Mouse (Mus musculus) stomach, postnatal 0 days (tissue): Measurements from ENCODE around the gene Zfp346.

Source experiments
- CTCF ChIP-seq: IDR thresholded peaks from 2 replicates; pipeline ENCODE4 v1.5.1; 2016; ENCODE audit warnings: antibody characterized with exemption, low read depth, mild to moderate bottlenecking, moderate library complexity
- EP300 ChIP-seq: optimal IDR thresholded peaks from 2 replicates; pipeline ENCODE3; 2016; ENCODE audit warnings: antibody characterized with exemption

DNA sequence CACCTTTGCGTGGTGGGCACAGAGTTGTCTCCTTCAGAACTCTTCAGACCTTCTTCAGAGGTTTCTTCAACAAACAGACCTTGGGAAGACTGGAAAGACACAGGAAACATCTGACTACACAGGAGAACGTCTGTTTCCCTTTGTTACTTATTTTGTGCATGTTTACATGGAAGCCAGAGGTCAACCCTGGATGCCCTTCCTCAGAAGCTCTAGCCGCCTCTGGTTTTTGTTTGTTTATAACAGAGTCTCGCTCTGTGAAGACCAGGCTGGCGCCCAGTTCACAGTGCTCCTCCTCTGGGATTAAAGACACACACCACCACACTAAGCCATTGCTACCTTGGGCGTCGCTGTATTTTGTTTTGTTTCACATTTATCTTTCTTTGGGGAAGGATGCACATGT, 35.4 kb upstream of the Zfp346 start:
- no peak for TF ChIP-seq CTCF
- no peak for TF ChIP-seq EP300
